Mouse (Mus musculus) liver, embryonic 15.5 days (tissue): ENCODE results near the gene Rnf133. TPM values are rescaled to one million over a fixed set of nuclear protein-coding genes. Genes with fewer than 3 reads are reported as not detected.

Experiments
- ATAC-seq: fragments of 200-750 bp; cut with Nextera tagmentation; 2 replicates; pipeline ENCODE4 v1.8.0; 2017; ENCODE audit warnings: moderate number of reproducible peaks, mild to moderate bottlenecking, moderate library complexity; ENCODE audit not compliant: insufficient read depth
- H3K27ac ChIP-seq: fragments of 300-500 bp; sonication (generic); replicated peaks from 2 replicates; pipeline ENCODE4 v1.5.1; 2015; ENCODE audit warnings: mild to moderate bottlenecking, inconsistent platforms
- H3K27me3 ChIP-seq: fragments of 300-500 bp; sonication (generic); 2 replicates; pipeline ENCODE4 v1.6.1; 2015; ENCODE audit warnings: mild to moderate bottlenecking, inconsistent platforms
- H3K36me3 ChIP-seq: fragments of 300-500 bp; sonication (generic); replicated peaks from 2 replicates; pipeline ENCODE4 v1.6.1; 2015; ENCODE audit warnings: moderate library complexity, mild to moderate bottlenecking, inconsistent platforms
- H3K4me1 ChIP-seq: fragments of 300-500 bp; sonication (generic); replicated peaks from 2 replicates; pipeline ENCODE4 v1.6.1; 2015; ENCODE audit warnings: inconsistent platforms
- H3K4me2 ChIP-seq: fragments of 300-500 bp; sonication (generic); 2 replicates; pipeline ENCODE4 v1.6.1; 2015; ENCODE audit warnings: moderate library complexity, mild to moderate bottlenecking, inconsistent platforms
- H3K4me3 ChIP-seq: fragments of 300-500 bp; sonication (generic); replicated peaks from 2 replicates; pipeline ENCODE4 v1.5.1; 2015; ENCODE audit warnings: mild to moderate bottlenecking, inconsistent platforms
- H3K9ac ChIP-seq: fragments of 300-500 bp; sonication (generic); 2 replicates; pipeline ENCODE4 v1.6.1; 2015; ENCODE audit warnings: moderate library complexity, mild to moderate bottlenecking, inconsistent platforms
- H3K9me3 ChIP-seq: fragments of 300-500 bp; sonication (generic); replicated peaks from 2 replicates; pipeline ENCODE4 v1.6.1; 2016; ENCODE audit warnings: inconsistent platforms
- WGBS: fragments of 180-500 bp; shearing (Covaris S2); methylation state at CpG from one replicate; pipeline ENCODE4 v1.1.7; 2015; ENCODE audit warnings: mixed read lengths; ENCODE audit not compliant: insufficient replicate concordance; 5-methylcytosine and 5-hydroxymethylcytosine counted together
- polyA plus RNA-seq: library from polyadenylated mRNA; unstranded; fragments of >200 nt; fragmentation: Nextera tagmentation; extraction: Ambion mirVana; gene quantifications from 2 replicates; pipeline ENCODE4 v1.2.1, GENCODE M21; 2015

Rnf133 gene
- not detected in 2 replicates for polyA plus RNA-seq

GRCm38 (mm10) chr6:23650205-23650604 is at the start of gene Rnf133:
Rnf133 (minus strand) TSS chr6:23650305.
- Histone ChIP-seq H3K4me2 (no peak within 1 kb of the TSS), H3K4me3 (no peak within 1 kb of the TSS), H3K27ac (no peak within 1 kb of the TSS), H3K4me1 (no peaks in the 10 kb centered on the region), H3K9ac (no peak within 1 kb of the TSS), H3K27me3 (no peaks in the 10 kb centered on the region), H3K9me3 (no peaks in the 10 kb centered on the region), H3K36me3 (no peaks in the 10 kb centered on the region)
- ATAC-seq: no peak
- WGBS: 58% methylated on average over 2 of the region's 2 CpGs

- ATAC-seq: no peak
- Histone ChIP-seq H3K9me3 (no peaks in the 10 kb centered on the region), H3K27ac (no peak overlapping the region), H3K9ac (no peak overlapping the region), H3K27me3 (no peaks in the 10 kb centered on the region), H3K36me3 (no peaks in the 10 kb centered on the region), H3K4me1 (no peaks in the 10 kb centered on the region), H3K4me2 (no peak overlapping the region), H3K4me3 (no peak overlapping the region)
- WGBS: 21% methylated on average over 1 of the region's 1 CpGs
These were observed 28.1 kb upstream of the Rnf133 start for GRCm38 (mm10) chr6:23678172-23678571.

GRCm38 (mm10) chr6:23655036-23655435 is 4.9 kb upstream of the Rnf133 start, which contains the start of gene Rnf148:
Rnf148 (minus strand) TSS chr6:23655136.
- H3K4me3 ChIP-seq: no peak within 1 kb of the TSS
- no peak for ATAC-seq
- H3K4me1 ChIP-seq: no peaks in the 10 kb centered on the region
- no peak within 1 kb of the TSS for H3K4me2 ChIP-seq
- no peaks in the 10 kb centered on the region for H3K27me3 ChIP-seq
- no peaks in the 10 kb centered on the region for H3K36me3 ChIP-seq
- no peaks in the 10 kb centered on the region for H3K9me3 ChIP-seq
- no peak within 1 kb of the TSS for H3K27ac ChIP-seq
- no peak within 1 kb of the TSS for H3K9ac ChIP-seq
- 78% methylated on average over 2 of the region's 2 CpGs for WGBS

DNA sequence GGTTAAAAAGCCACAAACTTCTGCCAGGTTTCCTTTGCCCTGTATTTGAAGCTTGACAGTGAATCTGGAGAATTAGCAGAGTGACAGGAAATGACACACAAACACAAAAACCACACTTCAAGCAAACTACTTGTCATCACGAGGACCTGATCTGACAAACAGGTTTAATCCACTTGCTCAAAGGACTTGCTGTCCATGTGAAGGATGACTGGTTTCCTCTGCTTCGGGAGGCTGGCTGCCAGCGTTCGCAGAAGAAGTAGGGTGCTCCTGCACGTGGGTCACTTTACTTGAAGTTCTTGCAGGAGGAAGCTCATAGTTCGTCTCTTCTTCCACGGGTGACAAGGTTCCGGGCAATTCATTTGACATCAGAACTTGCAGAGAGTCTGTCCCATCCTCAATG is 1.4 kb downstream of the Rnf133 start:
- no peaks in the 10 kb centered on the region for H3K27me3 ChIP-seq
- no peaks in the 10 kb centered on the region for H3K9me3 ChIP-seq
- H3K4me2 ChIP-seq: no peak overlapping the region
- H3K9ac ChIP-seq: no peak overlapping the region
- no peaks in the 10 kb centered on the region for H3K4me1 ChIP-seq
- ATAC-seq: no peak
- no peak overlapping the region for H3K27ac ChIP-seq
- no peaks in the 10 kb centered on the region for H3K36me3 ChIP-seq
- H3K4me3 ChIP-seq: no peak overlapping the region
- 20% methylated on average over 8 of the region's 8 CpGs for WGBS

DNA sequence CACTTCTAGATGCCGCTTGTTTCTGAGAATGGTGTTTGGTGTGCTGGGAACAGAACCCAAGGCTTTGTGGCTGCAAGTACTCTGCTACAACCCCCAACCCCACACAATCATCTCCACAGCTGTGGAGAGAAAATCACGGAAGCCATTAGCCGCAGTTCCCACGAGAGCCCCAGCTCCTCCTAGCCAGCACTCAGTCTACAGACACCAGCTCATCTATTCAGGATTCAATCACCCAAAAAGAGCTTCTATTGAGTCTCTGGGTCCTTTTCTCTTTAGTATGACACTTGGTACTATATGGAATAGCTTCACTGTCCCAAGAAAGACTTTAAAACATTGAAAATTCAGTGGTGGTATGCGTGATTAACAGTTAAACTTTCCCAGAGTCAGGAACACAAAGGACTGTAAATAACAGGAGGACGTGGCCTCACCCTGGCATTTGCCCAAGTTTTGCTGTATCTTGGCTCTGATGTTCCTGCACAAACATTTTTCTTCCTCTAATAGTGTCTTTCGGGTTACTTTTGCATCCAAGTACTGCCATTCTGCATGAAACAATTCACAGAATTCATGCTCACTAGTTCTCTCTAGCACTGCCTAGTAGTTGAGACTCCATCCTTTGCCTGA is 2.4 kb downstream of the Rnf133 start:
- Histone ChIP-seq H3K9ac (no peak overlapping the region), H3K27ac (no peak overlapping the region), H3K27me3 (no peaks in the 10 kb centered on the region), H3K36me3 (no peaks in the 10 kb centered on the region), H3K4me2 (no peak overlapping the region), H3K9me3 (no peaks in the 10 kb centered on the region), H3K4me3 (no peak overlapping the region), H3K4me1 (no peaks in the 10 kb centered on the region)
- ATAC-seq: no peak
- WGBS: 60% methylated on average over 7 of the region's 7 CpGs

GRCm38 (mm10) chr6:23637081-23637480 is 13.0 kb downstream of the Rnf133 start:
- H3K4me3 ChIP-seq: no peak overlapping the region
- no peak overlapping the region for H3K4me2 ChIP-seq
- H3K9me3 ChIP-seq: no peaks in the 10 kb centered on the region
- H3K27me3 ChIP-seq: no peaks in the 10 kb centered on the region
- H3K4me1 ChIP-seq: no peaks in the 10 kb centered on the region
- H3K36me3 ChIP-seq: no peaks in the 10 kb centered on the region
- no peak overlapping the region for H3K27ac ChIP-seq
- no peak for ATAC-seq
- WGBS: 42% methylated on average over 3 of the region's 3 CpGs
- H3K9ac ChIP-seq: no peak overlapping the region

- no peaks in the 10 kb centered on the region for H3K27me3 ChIP-seq
- H3K9ac ChIP-seq: no peak overlapping the region
- no peak overlapping the region for H3K27ac ChIP-seq
- no peaks in the 10 kb centered on the region for H3K36me3 ChIP-seq
- 56% methylated on average over 3 of the region's 3 CpGs for WGBS
- H3K4me2 ChIP-seq: no peak overlapping the region
- no peaks in the 10 kb centered on the region for H3K4me1 ChIP-seq
- no peak overlapping the region for H3K4me3 ChIP-seq
- H3K9me3 ChIP-seq: no peaks in the 10 kb centered on the region
- no peak for ATAC-seq
These were observed 14.9 kb downstream of the Rnf133 start for GRCm38 (mm10) chr6:23635208-23635607.

GRCm38 (mm10) chr6:23634016-23634415 is 16.1 kb downstream of the Rnf133 start:
- H3K4me3 ChIP-seq: no peak overlapping the region
- no peak overlapping the region for H3K9ac ChIP-seq
- no peak overlapping the region for H3K27ac ChIP-seq
- ATAC-seq: no peak
- no peaks in the 10 kb centered on the region for H3K27me3 ChIP-seq
- no peaks in the 10 kb centered on the region for H3K4me1 ChIP-seq
- 70% methylated on average over 9 of the region's 9 CpGs for WGBS
- H3K4me2 ChIP-seq: no peak overlapping the region
- no peaks in the 10 kb centered on the region for H3K9me3 ChIP-seq
- no peaks in the 10 kb centered on the region for H3K36me3 ChIP-seq

- Histone ChIP-seq H3K9me3 (no peaks in the 10 kb centered on the region), H3K27me3 (no peaks in the 10 kb centered on the region), H3K9ac (no peak overlapping the region), H3K4me1 (no peaks in the 10 kb centered on the region), H3K27ac (no peak overlapping the region), H3K4me3 (no peak overlapping the region), H3K36me3 (no peaks in the 10 kb centered on the region), H3K4me2 (no peak overlapping the region)
- 47% methylated on average over 4 of the region's 4 CpGs for WGBS
- ATAC-seq: no peak
These were observed 19.6 kb downstream of the Rnf133 start for GRCm38 (mm10) chr6:23630465-23630864.

Other genes starting within 250 kb of the Rnf133 start
- gene Rnf148, start 4.8 kb upstream of the Rnf133 start, polyA plus RNA-seq: not detected in 2 replicates
- gene Cadps2, start 189.1 kb upstream of the Rnf133 start, polyA plus RNA-seq: 0.05 and 0.23 TPM in 2 replicates